Mouse (Mus musculus) subcutaneous adipose tissue, adult 2 months (tissue): Measurements from ENCODE around the gene Cdkn2aipnl. TPM values are rescaled to one million over a fixed set of nuclear protein-coding genes. Genes with fewer than 3 reads are reported as not detected.

Experiments
- polyA plus RNA-seq: library from polyadenylated mRNA; depleted of rRNA; stranded (reverse); fragments of >200 nt; gene quantifications from 2 replicates; pipeline ENCODE4 v1.2.3, GENCODE M21; 2012; ENCODE audit warnings: low replicate concordance; rRNA removed

The Cdkn2aipnl gene
- 17.2 and 24.4 TPM in 2 replicates for polyA plus RNA-seq

GRCm38 (mm10) chr11:51967443-51968401, at the start of gene Cdkn2aipnl:
TSS of gene Cdkn2aipnl (plus strand) at chr11:51967661.

GRCm38 (mm10) chr11:52000290-52000962, 33.0 kb downstream of the Cdkn2aipnl start, which contains the start of gene Ube2b:
TSS of gene Ube2b (minus strand) at chr11:52000762.

GRCm38 (mm10) chr11:52003772-52004528, 36.5 kb downstream of the Cdkn2aipnl start, which contains the start of gene Cdkl3:
TSS of gene Cdkl3 (plus strand) at chr11:52004221.

Other genes starting within 250 kb of the Cdkn2aipnl start
- gene Sec24a, start 204.0 kb upstream of the Cdkn2aipnl start, polyA plus RNA-seq: 18.3 and 19.8 TPM in 2 replicates
- 25.9 and 37.9 TPM in 2 replicates for gene Sar1b, start 204.0 kb upstream of the Cdkn2aipnl start, polyA plus RNA-seq
- gene Jade2, start 110.0 kb upstream of the Cdkn2aipnl start, polyA plus RNA-seq: 10.1 and 10.4 TPM in 2 replicates
- gene Ube2b, start 33.1 kb downstream of the Cdkn2aipnl start, polyA plus RNA-seq: 66.2 and 80.4 TPM in 2 replicates
- gene Cdkl3, start 36.6 kb downstream of the Cdkn2aipnl start, polyA plus RNA-seq: 3.0 and 3.7 TPM in 2 replicates
- gene Ppp2ca, start 131.0 kb downstream of the Cdkn2aipnl start, polyA plus RNA-seq: 45.3 and 49.1 TPM in 2 replicates
- not detected in 2 replicates for gene Olfr1373, start 177.9 kb downstream of the Cdkn2aipnl start, polyA plus RNA-seq
- not detected in 2 replicates for gene Olfr1371, start 246.3 kb downstream of the Cdkn2aipnl start, polyA plus RNA-seq